Mouse (Mus musculus) telencephalon, adult 2 months (tissue): ENCODE measurements around the gene Olfr918.

Source experiments
- DNase-seq: peaks from one replicate; pipeline ENCODE4 v3.0.0-alpha.2; 2011; ENCODE audit warnings: low read depth, low spot score

Gene Olfr918

DNA sequence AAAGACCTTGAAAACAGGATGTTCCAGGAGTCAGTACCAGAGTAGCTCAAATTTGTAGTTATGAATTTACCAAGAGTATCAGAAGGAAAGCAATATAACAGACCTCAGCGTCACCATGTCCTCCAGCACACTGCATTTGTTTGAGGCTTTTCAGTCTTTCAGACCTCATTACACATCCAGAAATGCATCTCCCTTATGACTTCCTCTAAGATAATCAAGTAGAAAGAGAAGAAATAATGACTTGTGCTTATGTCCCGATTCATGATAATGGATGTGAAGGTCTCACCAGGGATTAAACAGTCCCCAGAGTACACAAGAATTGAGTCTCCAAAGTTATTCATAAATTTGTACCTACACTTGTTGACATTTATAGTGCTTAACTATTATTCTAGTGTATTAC lies at the start of gene Olfr918:
Olfr918 (minus strand) TSS at position 101 of the 400 bp plus-strand sequence.
- DNase-seq: no peak

- DNase-seq: no peak
These were observed 49.6 kb upstream of the Olfr918 start for GRCm38 (mm10) chr9:38724044-38724443.

DNA sequence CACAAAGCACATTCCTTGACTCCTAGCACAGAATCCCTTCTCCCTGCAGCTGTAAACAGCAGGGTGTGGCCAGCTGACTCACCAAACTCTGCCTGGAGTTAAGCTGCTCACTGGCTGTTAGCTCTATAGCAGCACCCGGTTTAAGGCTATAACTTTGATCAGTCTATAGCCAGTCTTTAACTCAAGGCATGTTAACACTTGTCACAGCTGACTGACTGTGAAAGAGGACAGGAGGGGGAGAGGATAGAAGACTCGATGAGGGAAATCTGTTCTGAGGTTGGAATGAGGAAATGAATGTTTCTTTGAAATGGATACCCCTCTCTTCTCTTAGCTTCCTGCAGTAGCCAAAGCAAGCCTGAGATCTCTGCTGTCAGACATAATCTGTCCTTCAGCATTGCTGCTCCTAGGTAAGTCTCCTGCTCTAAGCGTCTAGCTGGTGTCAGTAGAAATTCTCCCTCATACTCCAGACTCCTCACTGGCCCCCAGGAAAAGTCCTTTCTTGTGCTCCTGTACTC lies 44.6 kb upstream of the Olfr918 start:
- no peak for DNase-seq

- peak; percentile 26 for DNase-seq
These were observed 43.7 kb upstream of the Olfr918 start, which contains the start of gene Vwa5a for GRCm38 (mm10) chr9:38718102-38718501. Gene Vwa5a (plus strand): TSS chr9:38718268.

DNA sequence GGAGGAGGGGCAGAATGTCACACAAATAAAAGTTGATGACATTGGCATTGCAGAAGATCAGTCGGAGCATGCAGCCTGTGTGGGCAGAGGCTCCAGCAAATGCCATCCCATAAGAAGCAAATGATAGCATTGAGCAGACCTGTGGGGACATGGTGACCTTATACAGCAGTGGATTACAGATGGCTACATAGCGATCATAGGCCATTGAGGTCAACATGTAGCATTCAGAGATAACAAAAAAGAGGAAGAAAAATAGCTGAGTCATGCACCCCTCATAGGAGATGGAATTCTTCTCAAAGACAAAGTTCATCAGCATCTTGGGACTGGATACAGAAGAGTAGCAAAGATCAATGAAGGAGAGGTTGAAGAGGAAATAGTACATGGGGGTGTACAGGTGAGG lies 1.5 kb downstream of the Olfr918 start:
- no peak for DNase-seq

GRCm38 (mm10) chr9:38665742-38666141 lies 8.7 kb downstream of the Olfr918 start, which contains the start of gene Olfr917:
Gene Olfr917 (minus strand): TSS chr9:38665842.
- no peak for DNase-seq

DNA sequence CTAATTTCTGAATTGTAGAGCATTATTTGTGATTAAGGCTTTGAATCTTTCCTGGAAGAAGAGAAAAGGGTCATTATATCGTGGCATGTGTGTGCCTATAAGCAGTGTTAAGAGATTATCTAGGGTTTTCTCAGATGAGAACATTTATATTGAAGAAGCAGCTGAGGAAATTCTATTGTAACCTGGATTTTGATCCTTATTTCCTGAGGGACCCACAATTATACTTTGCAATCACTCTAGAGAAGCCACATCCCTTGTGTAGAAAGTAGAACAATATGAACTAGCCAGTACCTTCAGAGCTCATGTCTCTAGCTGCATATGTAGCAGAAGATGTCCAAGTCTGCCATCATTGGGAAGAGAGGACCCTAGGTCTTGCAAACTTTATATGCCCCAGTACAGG lies 14.6 kb downstream of the Olfr918 start, which contains the start of gene Olfr916:
Olfr916 (minus strand) TSS at position 101 of the 400 bp plus-strand sequence.
- no peak for DNase-seq

GRCm38 (mm10) chr9:38632406-38632805 lies 42.0 kb downstream of the Olfr918 start:
- DNase-seq: no peak
